Mouse (Mus musculus) kidney, postnatal 36 days (tissue): Measurements from ENCODE around the gene Kif6.

ENCODE experiments used
- DNase-seq, 2 experiments: peaks; one replicate each; pipeline ENCODE4 v3.0.0; 2021 to 2022; ENCODE audit warnings: mixed read lengths in 2 of 2

Kif6 gene

GRCm38 (mm10) chr17:49614577-49615235 lies at the start of gene Kif6:
TSS of gene Kif6 (plus strand) at chr17:49615136.
- DNase-seq, result peak; percentile 71 to 79

GRCm38 (mm10) chr17:49568717-49569116 lies 46.2 kb upstream of the Kif6 start:
- no peak for DNase-seq

DNA sequence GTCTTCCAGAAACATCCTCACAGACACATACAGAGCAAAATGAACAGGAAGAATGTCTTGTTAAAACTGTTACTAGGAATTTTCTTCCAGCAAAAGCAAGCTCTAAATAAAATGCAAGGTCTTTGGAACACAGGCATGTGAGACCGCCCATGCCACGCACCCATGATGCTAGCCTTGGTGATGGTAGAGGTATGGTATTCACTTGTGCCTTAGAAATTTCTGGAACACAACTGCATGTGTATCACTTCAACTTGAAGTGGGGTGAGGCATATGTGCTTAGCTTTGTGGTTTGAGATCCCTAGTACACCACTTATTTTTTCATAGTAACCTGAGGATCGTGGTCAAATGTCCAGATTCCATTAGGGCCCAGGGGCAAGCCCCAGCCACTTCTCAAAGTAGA lies 37.6 kb upstream of the Kif6 start:
- DNase-seq, result no peak

- DNase-seq, result no peak
Measured at GRCm38 (mm10) chr17:49582471-49582870, 32.5 kb upstream of the Kif6 start.

DNA sequence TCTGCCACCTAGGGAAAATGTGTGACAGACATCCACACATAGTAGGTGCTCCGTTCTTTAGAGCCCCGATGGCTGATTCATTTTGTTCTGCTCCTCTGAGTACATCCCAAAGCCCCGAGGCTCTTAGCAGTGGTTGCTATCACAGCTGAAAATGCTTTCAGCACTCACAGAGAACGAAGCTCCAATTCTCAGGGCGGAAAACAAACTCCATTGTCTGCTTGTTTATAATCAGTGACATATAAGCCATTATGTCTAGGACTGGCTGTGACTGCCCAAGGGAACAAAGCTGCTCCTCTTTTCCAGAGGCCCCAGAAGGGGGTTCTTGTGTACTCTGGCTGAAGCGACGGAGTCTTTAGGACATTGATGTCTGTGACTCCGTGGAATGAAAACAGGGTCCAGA lies 24.9 kb upstream of the Kif6 start:
- no peak for DNase-seq

DNA sequence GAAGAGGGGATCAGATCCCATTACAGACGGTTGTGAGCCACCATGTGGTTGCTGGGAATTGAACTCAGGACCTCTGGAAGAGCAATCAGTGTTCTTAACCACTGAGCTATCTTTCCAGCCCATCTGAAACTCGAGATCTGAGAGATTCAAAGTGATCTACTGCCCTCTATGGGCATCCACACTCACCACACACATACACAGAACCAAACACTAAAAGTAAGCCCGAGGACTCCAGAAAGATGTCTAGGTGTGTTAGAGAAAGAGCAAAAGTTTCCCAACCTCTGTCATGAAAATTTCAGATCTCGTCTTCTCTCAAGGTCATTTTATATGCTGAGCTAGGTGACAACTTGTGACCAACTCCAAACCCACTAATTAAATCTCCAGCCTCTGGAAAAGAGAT lies 9.5 kb upstream of the Kif6 start:
- no peak for DNase-seq

DNA sequence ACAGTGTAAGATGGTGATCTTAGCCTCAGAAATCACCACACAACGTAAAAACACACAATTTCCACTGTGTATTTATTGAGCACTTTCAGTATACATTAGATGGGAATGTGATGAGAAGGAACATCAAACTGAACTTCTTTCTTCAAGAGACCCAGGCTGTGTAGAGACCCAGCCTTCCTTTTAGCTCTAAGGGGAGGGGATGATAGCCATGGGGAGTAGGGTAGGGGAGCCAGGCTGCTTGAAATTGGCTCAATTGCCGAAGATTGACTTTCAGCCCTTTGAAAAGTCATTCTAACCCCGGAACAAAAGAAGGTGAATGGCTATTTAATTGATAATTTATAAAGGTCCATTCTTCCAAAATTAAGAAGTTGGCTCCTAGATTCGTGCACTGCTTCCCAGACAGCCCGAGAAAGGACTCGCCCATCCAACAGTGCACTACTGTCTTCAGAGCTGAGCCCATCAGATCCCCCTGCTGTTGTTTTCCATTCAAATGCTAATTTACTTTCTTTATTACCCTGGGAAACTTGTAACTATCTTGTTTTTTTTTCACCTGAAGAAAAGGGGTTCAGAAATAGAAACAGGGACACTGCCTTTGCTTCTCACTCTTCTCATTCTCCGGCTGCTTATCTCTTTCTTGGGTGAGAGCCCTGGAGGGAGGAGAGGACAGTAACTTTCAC lies 7.4 kb upstream of the Kif6 start:
- no peak for DNase-seq

GRCm38 (mm10) chr17:49610296-49610695 lies 4.6 kb upstream of the Kif6 start:
- DNase-seq, result no peak

DNA sequence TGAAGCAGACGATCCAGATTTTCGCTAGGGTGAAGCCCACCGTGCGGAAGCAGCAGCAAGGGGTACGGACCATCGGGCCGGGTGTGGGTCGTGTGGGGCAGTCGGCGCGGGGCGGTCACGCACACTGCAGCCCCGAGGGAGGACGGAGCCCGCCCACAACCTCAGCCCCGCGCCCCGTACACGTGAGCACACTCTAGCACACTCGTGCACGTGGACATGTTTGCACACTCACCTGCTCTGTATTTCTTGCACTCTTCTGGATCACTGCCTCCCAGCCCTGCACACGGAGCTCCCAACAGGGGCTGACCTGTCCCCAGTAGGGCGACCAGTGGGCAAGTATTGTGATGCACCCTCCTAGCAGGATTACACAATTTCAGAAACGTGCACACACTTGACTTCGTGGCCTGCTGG lies 310 bp downstream of the Kif6 start:
- DNase-seq, result no peak

- DNase-seq, result peak; percentile 26 to 39
Measured at GRCm38 (mm10) chr17:49624572-49624971, 9.6 kb downstream of the Kif6 start.

DNA sequence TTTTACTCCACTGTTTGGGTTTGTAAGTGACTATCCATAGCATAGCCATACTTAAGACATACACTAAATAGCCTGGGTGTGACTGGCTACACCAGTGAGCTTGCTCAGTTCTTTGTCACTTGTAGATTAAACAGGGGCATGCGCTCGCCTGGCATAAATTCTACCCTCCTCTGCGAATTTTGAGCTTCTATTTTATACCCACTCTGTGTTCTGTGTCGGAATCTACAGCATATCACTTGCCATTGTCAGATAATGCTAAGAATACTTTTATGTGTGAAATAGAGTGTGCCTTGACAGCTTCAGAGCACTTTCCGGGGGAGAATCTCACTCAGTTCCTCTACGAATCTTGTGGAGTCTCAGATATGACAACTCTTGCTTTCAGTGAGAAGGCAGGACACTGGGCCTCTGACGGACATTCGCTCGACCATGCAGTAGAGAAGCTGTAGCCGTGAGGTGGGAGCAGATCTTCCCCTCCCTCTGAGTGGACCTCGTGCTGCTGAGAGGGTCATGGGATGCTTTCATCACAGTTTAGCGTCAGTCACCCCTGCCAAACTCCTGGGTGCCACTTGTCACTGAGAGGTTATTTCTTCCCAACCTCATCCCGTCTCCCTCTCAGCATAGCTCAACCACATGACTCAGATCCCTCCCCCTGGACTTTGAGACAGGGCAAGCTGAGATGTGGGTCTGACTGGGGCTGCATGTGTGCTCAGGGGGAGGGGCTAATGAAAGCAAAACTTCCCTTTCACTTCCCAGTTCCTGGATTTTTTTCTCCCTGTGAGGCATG lies 12.3 kb downstream of the Kif6 start:
- peak; percentile 74 to 75 for DNase-seq

- DNase-seq, result peak in 1 of 2 experiments; percentile 22
Measured at GRCm38 (mm10) chr17:49628875-49629274, 13.9 kb downstream of the Kif6 start.

- DNase-seq, result no peak
Measured at GRCm38 (mm10) chr17:49633041-49633440, 18.1 kb downstream of the Kif6 start.

DNA sequence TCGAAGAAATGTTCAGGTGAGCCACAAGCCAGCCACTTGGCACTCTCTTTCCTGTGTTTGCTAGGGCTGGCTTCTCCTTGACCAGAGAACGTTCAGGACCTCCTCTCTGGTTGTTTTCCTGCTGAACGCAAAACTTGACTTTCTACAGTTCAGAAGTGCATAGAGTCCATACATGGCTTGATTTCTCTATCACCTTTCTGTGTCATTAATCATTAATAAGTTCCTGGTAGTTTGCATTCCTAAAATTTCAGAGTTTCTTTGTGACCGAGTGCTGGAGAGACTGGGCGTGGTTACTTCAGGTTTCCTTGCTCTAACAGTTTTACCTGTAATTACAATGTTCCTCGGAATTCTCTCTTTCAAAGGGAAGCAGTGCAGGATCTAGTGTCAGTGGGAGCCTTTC lies 27.0 kb downstream of the Kif6 start:
- DNase-seq, result no peak

DNA sequence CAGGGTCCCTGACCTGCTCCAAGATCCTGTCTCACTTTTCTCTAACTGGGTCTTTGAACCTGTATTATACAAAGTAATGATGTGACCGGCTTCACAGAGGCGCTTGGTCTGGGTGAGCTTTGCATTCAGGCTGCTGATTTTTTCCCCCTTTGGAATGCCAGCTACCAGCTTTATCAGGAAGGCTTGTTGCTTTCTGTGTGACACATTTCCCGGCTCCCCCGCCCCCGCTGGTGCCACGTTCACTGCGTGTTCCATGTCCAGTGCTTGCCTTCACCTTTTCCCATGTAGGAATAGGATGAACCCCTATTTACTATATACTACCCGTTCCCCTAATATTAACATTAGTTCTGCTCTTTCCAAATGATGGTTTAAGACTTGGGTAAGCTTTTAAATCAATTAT lies 27.4 kb downstream of the Kif6 start:
- no peak for DNase-seq

- peak in 1 of 2 experiments; percentile 9 for DNase-seq
Measured at GRCm38 (mm10) chr17:49642889-49643490, 28.1 kb downstream of the Kif6 start.

- no peak for DNase-seq
Measured at GRCm38 (mm10) chr17:49646267-49646666, 31.3 kb downstream of the Kif6 start.

GRCm38 (mm10) chr17:49648970-49649369 lies 34.0 kb downstream of the Kif6 start:
- no peak for DNase-seq

- DNase-seq, result no peak
Measured at GRCm38 (mm10) chr17:49649394-49649793, 34.5 kb downstream of the Kif6 start.

DNA sequence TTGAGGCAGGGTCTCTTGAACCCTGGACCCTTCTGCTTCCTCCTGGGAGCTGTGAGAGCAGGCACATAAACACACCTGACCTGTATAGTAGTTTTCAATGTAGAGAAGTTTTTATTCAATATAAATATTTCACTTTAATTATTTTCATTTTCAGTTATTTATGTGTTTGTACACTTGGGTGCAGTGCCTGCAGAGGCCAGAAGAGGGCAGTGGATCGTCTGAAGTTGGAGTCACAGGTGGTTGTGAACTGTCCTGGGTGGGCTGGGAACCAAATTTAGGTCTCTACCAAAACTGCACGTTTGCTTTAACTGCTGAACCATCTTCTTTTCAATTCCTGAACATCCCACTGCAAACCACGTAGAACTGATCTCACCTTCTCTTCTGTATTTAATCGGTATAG lies 35.4 kb downstream of the Kif6 start:
- no peak for DNase-seq

DNA sequence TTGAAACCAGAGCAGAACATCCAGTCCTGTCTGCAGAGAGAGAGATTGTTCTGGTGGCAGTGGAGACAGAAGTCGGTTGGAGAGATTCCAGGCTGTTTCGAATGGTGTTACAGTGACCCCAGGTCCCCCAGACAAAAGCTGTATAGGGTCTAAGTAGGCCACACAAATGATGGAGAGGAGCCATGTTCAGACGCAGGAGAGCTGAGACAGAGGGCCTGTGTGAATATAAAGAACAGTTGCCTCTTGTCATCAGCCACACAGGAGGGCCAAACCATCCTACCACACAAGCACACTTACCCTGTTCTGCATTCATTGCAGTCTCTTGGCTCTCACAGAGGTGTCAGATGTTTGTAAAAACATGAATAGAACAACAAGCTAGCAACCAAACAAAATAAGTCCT lies 37.4 kb downstream of the Kif6 start:
- DNase-seq, result no peak

DNA sequence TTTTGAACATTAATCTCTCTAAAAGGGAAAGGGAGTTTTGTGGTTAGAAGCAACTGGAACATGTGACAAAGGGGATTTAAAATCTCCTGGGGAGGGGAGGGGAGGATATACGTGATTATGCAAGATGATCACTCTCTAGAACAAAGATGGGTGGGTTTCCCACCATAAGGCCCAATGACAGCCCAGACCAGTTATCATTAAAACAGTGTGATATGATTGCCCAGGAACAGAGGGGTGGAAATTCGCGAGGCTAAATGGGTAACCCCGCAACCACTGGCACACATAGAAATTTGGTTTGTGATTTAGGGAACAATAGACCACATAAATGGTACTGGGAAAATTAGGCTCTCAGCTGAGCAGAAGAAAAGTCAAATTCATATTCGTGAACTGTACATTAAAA lies 37.9 kb downstream of the Kif6 start:
- no peak for DNase-seq

GRCm38 (mm10) chr17:49661626-49662025 lies 46.7 kb downstream of the Kif6 start:
- no peak for DNase-seq
